Mouse (Mus musculus) stomach, postnatal 0 days (tissue): Measurements from ENCODE around the gene Sez6l.

Experiments used
- CTCF ChIP-seq: IDR thresholded peaks from 2 replicates; pipeline ENCODE4 v1.5.1; 2016; ENCODE audit warnings: antibody characterized with exemption, low read depth, mild to moderate bottlenecking, moderate library complexity
- EP300 ChIP-seq: optimal IDR thresholded peaks from 2 replicates; pipeline ENCODE3; 2016; ENCODE audit warnings: antibody characterized with exemption

DNA sequence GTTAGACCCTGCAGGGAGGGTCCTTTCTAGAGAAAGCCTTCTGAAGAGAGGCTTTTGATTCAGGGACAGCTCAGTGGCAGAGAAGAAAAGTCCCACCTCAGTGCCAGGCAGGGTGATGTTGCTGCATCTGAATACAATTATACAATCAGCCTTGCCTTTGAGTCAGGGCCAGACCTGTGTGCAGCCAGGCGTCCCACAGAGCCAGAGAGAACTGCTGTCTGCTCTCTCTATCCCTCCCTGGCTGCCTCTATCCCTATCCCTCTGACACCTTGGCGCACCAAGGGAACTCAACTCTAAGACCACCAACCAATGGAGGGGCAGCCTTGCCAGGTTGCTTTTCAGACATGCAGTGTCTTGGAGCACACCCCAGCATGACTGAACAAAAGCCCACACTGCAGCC is 75.6 kb downstream of the Sez6l start:
- TF ChIP-seq CTCF, result no peak
- no peak for TF ChIP-seq EP300
